Mouse (Mus musculus) G1E (cell line): Measurements from ENCODE around the gene 2310022B05Rik.

ENCODE experiments used
- CTCF ChIP-seq: IDR thresholded peaks from 2 replicates; pipeline ENCODE4 v1.5.1; 2012; ENCODE audit warnings: low read depth, low read length, inconsistent platforms, mixed read lengths
- GATA1 ChIP-seq: IDR thresholded peaks from 2 replicates; pipeline ENCODE4 v1.6.1; 2012; ENCODE audit warnings: borderline replicate concordance, low read length, inconsistent platforms, mixed read lengths
- GATA2 ChIP-seq: IDR thresholded peaks from 2 replicates; pipeline ENCODE4 v1.6.1; 2012; ENCODE audit warnings: low read depth, low read length, inconsistent platforms, borderline replicate concordance

DNA sequence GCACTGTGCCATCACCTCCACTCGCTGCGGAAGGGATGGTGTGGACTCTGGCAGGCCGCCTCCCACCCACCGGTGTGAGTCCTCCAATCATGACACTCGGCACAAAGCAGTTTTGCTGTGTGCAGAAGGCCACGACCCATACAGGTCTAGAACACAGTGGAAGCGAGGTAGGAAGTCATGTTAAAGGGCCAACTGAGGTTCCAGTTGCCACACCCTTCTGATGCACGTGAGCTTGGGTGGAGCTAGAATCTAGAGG lies 28.0 kb downstream of the 2310022B05Rik start:
- no peak for TF ChIP-seq CTCF
- TF ChIP-seq GATA2 = no peak
- no peak for TF ChIP-seq GATA1
